7 mouse cellular contexts compared by ENCODE assay signal in the genomic region with DNA sequence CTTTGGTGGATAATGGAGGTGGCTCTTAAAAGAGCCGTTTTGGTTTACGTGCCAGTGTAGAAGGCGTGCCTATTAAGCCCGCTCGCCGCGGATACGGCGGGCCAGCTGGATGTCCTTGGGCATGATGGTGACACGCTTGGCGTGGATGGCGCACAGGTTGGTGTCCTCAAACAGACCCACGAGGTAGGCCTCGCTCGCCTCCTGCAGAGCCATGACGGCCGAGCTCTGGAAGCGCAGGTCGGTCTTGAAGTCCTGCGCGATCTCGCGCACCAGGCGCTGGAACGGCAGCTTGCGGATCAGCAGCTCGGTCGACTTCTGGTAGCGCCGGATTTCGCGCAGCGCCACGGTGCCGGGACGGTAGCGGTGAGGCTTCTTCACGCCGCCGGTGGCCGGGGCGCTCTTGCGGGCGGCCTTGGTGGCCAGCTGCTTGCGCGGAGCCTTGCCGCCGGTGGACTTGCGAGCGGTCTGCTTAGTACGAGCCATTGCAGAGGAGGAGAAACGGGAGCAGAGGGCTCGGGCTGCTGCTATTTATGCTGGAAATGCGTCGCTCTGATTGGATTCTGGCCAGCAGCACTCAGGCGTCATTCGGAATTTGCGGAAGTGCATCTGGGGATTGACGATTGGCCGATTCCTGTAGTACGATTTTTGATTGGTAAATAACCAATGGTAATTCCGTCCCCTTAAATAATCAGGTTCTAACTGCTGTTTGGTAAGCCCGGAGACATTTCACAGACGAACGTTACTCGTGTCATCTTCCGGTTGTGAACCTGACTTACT. TPM values are rescaled to one million over a fixed set of nuclear protein-coding genes. Genes with fewer than 3 reads are reported as not detected.
A peak's percentile ranks its signal among the peaks of the same experiment; 100 is the strongest.
DNase-seq lines count a peak whose midpoint lies in the region; ATAC-seq lines count a peak whose summit lies in the region.
"Not testable (repeated sequence)": the region's sequence is repeated elsewhere in the genome, so short reads cannot be mapped to it uniquely, and the experiment has no call there.

A gene (minus strand): TSS at position 487 of the 777 bp plus-strand sequence.

- not testable (repeated sequence) for H3K36me3 ChIP-seq in intestine, embryonic 16.5 days (ENCODE audit: control insufficient read depth, insufficient read depth, low read length); midbrain, embryonic 11.5 days (ENCODE audit: control insufficient read depth, insufficient read depth, low read length)

- peak within 1 kb of the TSS; percentile 60 for H3K9ac ChIP-seq in intestine, embryonic 16.5 days (ENCODE audit: low read depth, low read length)
- H3K9ac ChIP-seq in midbrain, embryonic 11.5 days (ENCODE audit: low read length) = peak within 1 kb of the TSS; percentile 86

- under 1% methylated on average over 52 of the region's 67 CpGs for WGBS in intestine, embryonic 16.5 days
- 0% methylated on average over 46 of the region's 67 CpGs for WGBS in midbrain, embryonic 11.5 days

- intact Hi-C loops in left cerebral cortex, postnatal 36 days (cut with DNase I) = not testable (repeated sequence)

- DNase-seq in adrenal gland, adult 8-10 months = peak; percentile 94
- peak; percentile 98 for DNase-seq in embryo, embryonic 9.5 days (ENCODE audit: extremely low spot score)
- DNase-seq in gastrocnemius, postnatal 4 days (ENCODE audit: low spot score in 2 of 2) = peak; percentile 84 to 92
- peak; percentile 94 to 95 for DNase-seq in left cerebral cortex, postnatal 36 days (ENCODE audit: low spot score in 2 of 2)
- peak; percentile 99 for DNase-seq in midbrain, embryonic 11.5 days (ENCODE audit: low spot score, missing footprints)
- peak; percentile 98 for DNase-seq in skeletal muscle tissue, adult 2 months (ENCODE audit: low read depth, low spot score)

- H3K9me3 ChIP-seq in intestine, embryonic 16.5 days (ENCODE audit: control insufficient read depth, low read length); midbrain, embryonic 11.5 days (ENCODE audit: control insufficient read depth, low read length): not testable (repeated sequence)

- H3K4me1 ChIP-seq in intestine, embryonic 16.5 days (ENCODE audit: control insufficient read depth, insufficient read depth, low read length); midbrain, embryonic 11.5 days (ENCODE audit: control insufficient read depth, insufficient read depth, low read length): not testable (repeated sequence)

- peak; percentile 95 for ATAC-seq in intestine, embryonic 16.5 days
- ATAC-seq in midbrain, embryonic 11.5 days (ENCODE audit: low FRiP score) = peak; percentile 98

- peak within 1 kb of the TSS; percentile 45 for H3K4me3 ChIP-seq in intestine, embryonic 16.5 days (ENCODE audit: low read length)
- peak within 1 kb of the TSS; percentile 35 for H3K4me3 ChIP-seq in midbrain, embryonic 11.5 days (ENCODE audit: low read depth, low read length)

- H3K27me3 ChIP-seq in intestine, embryonic 16.5 days (replicated peaks; ENCODE audit: control insufficient read depth, insufficient read depth, low read length); midbrain, embryonic 11.5 days (ENCODE audit: control insufficient read depth, insufficient read depth, low read length): not testable (repeated sequence)

- peak within 1 kb of the TSS; percentile 96 for H3K27ac ChIP-seq in intestine, embryonic 16.5 days (ENCODE audit: low read length)
- peak within 1 kb of the TSS; percentile 96 for H3K27ac ChIP-seq in midbrain, embryonic 11.5 days (ENCODE audit: low read depth, low read length)

- peak within 1 kb of the TSS; percentile 62 for H3K4me2 ChIP-seq in intestine, embryonic 16.5 days (ENCODE audit: low read depth, low read length)
- peak within 1 kb of the TSS; percentile 71 for H3K4me2 ChIP-seq in midbrain, embryonic 11.5 days

RNA-seq across cellular contexts. Expression of the gene that starts here (rescaled TPM):
- 10 to 100 TPM; 48.1 to 62.5 (median 53.5) TPM for total RNA-seq in adrenal gland, adult 8-10 months (2022)
- 100 to 1,000 TPM; 232 to 273 TPM for total RNA-seq in gastrocnemius, postnatal 4 days (2021)
- 2.7 and 4.1 TPM in 2 replicates for polyA plus RNA-seq in intestine, embryonic 16.5 days (2015; fragmentation: Nextera tagmentation; extraction: Ambion mirVana)
- 10 to 100 TPM; 46.6 to 51.6 TPM for total RNA-seq in left cerebral cortex, postnatal 36 days (2021)
- 7.2 and 7.4 TPM in 2 replicates for polyA plus RNA-seq in midbrain, embryonic 11.5 days (2014; fragmentation: Nextera tagmentation; extraction: Ambion mirVana)

Comparison
In these comparisons a context has a peak if more than half of its experiments do, and no peak if none do; other contexts are left out.
1. Peak in every context shown above with its lines: DNase-seq, ATAC-seq, H3K4me3 ChIP-seq and H3K27ac ChIP-seq.